Mouse (Mus musculus): Measurements from ENCODE around the gene Cacna2d2.

Cacna2d2 gene

GRCm38 (mm10) chr9:107552690-107553393 lies 153.4 kb downstream of the Cacna2d2 start:
- in situ Hi-C loops (cut with MboI, MseI) = loop anchor here (10.0 to 25.0 kb wide), 2 partner anchors 658 to 1366 kb away; partner anchors contain the start of genes Manf and Ppm1m

- in situ Hi-C loops (cut with MboI, MseI) = loop anchor here (10.0 to 25.0 kb wide), 2 partner anchors 659 to 1366 kb away; partner anchors contain the start of genes Manf and Ppm1m
Measured at GRCm38 (mm10) chr9:107553541-107554318, 154.3 kb downstream of the Cacna2d2 start.

- in situ Hi-C loops (cut with MboI, MseI) = loop anchor here (10.0 to 25.0 kb wide), 2 partner anchors 660 to 1367 kb away; partner anchors contain the start of genes Manf and Ppm1m
Measured at GRCm38 (mm10) chr9:107554319-107554825, 155.0 kb downstream of the Cacna2d2 start.

GRCm38 (mm10) chr9:107555031-107555457 lies 155.6 kb downstream of the Cacna2d2 start:
- in situ Hi-C loops (cut with MboI, MseI) = loop anchor here (10.0 to 25.0 kb wide), 2 partner anchors 660 to 1368 kb away; partner anchors contain the start of genes Manf and Ppm1m

GRCm38 (mm10) chr9:107555701-107556100 lies 156.3 kb downstream of the Cacna2d2 start:
- in situ Hi-C loops (cut with MboI, MseI) = loop anchor here (10.0 to 25.0 kb wide), 2 partner anchors 661 to 1368 kb away; partner anchors contain the start of genes Manf and Ppm1m

- in situ Hi-C loops (cut with MboI, MseI) = loop anchor here (10.0 to 25.0 kb wide), 2 partner anchors 662 to 1369 kb away; partner anchors contain the start of genes Manf and Ppm1m
Measured at GRCm38 (mm10) chr9:107556346-107556745, 156.9 kb downstream of the Cacna2d2 start.

- in situ Hi-C loops (cut with MboI, MseI) = loop anchor here (25.0 kb wide), 1 partner anchor 1376 kb away; the partner anchor contains the start of gene Ppm1m
Measured at GRCm38 (mm10) chr9:107563029-107563581, 163.7 kb downstream of the Cacna2d2 start, which contains the start of gene Tusc2. Gene Tusc2, plus strand, starts transcription at chr9:107563255.

- in situ Hi-C loops (cut with MboI, MseI) = loop anchor here (25.0 kb wide), 1 partner anchor 1378 kb away; the partner anchor contains the start of gene Ppm1m
Measured at GRCm38 (mm10) chr9:107565556-107565955, 166.1 kb downstream of the Cacna2d2 start.

- in situ Hi-C loops (cut with MboI, MseI) = loop anchor here (25.0 kb wide), 1 partner anchor 1379 kb away; the partner anchor contains the start of gene Ppm1m
Measured at GRCm38 (mm10) chr9:107566041-107566709, 166.8 kb downstream of the Cacna2d2 start.

GRCm38 (mm10) chr9:107566855-107567254 lies 167.4 kb downstream of the Cacna2d2 start:
- in situ Hi-C loops (cut with MboI, MseI) = loop anchor here (25.0 kb wide), 1 partner anchor 1380 kb away; the partner anchor contains the start of gene Ppm1m

GRCm38 (mm10) chr9:107567702-107568319 lies 168.4 kb downstream of the Cacna2d2 start, which contains the start of gene Hyal2:
Gene Hyal2, plus strand, starts transcription at chr9:107567945.
- in situ Hi-C loops (cut with MboI, MseI) = loop anchor here (25.0 kb wide), 1 partner anchor 1381 kb away; the partner anchor contains the start of gene Ppm1m

GRCm38 (mm10) chr9:107568331-107569261 lies 169.2 kb downstream of the Cacna2d2 start:
- in situ Hi-C loops (cut with MboI, MseI) = loop anchor here (25.0 kb wide), 1 partner anchor 1381 kb away; the partner anchor contains the start of gene Ppm1m

GRCm38 (mm10) chr9:107569270-107569669 lies 169.9 kb downstream of the Cacna2d2 start:
- in situ Hi-C loops (cut with MboI, MseI) = loop anchor here (25.0 kb wide), 1 partner anchor 1382 kb away; the partner anchor contains the start of gene Ppm1m

GRCm38 (mm10) chr9:107570016-107570415 lies 170.6 kb downstream of the Cacna2d2 start:
- in situ Hi-C loops (cut with MboI, MseI) = loop anchor here (25.0 kb wide), 1 partner anchor 1383 kb away; the partner anchor contains the start of gene Ppm1m

- in situ Hi-C loops (cut with MboI, MseI) = loop anchor here (25.0 kb wide), 1 partner anchor 1384 kb away; the partner anchor contains the start of gene Ppm1m
Measured at GRCm38 (mm10) chr9:107570845-107571244, 171.4 kb downstream of the Cacna2d2 start.

- in situ Hi-C loops (cut with MboI, MseI) = loop anchor here (25.0 kb wide), 1 partner anchor 1384 kb away; the partner anchor contains the start of gene Ppm1m
Measured at GRCm38 (mm10) chr9:107571534-107572326, 172.3 kb downstream of the Cacna2d2 start.

GRCm38 (mm10) chr9:107572327-107572662 lies 172.9 kb downstream of the Cacna2d2 start:
- in situ Hi-C loops (cut with MboI, MseI) = loop anchor here (25.0 kb wide), 1 partner anchor 1385 kb away; the partner anchor contains the start of gene Ppm1m
